Mouse (Mus musculus) CH12.LX (cell line): Measurements from ENCODE around the gene Gnat3.
"Not testable (repeated sequence)": the region's sequence is repeated elsewhere in the genome, so short reads cannot be mapped to it uniquely, and the experiment has no call there.

Experiments
- GABPA ChIP-seq: IDR thresholded peaks from 2 replicates; pipeline ENCODE4 v1.6.1; 2012; ENCODE audit warnings: low read depth, low read length, improper control_type of control experiment, inconsistent platforms; ENCODE audit not compliant: insufficient replicate concordance
- RCOR1 ChIP-seq: conservative IDR thresholded peaks from 2 replicates; pipeline ENCODE4 v1.6.1; 2012; ENCODE audit warnings: low read depth, mild to moderate bottlenecking, inconsistent platforms, low read length, improper control_type of control experiment

DNA sequence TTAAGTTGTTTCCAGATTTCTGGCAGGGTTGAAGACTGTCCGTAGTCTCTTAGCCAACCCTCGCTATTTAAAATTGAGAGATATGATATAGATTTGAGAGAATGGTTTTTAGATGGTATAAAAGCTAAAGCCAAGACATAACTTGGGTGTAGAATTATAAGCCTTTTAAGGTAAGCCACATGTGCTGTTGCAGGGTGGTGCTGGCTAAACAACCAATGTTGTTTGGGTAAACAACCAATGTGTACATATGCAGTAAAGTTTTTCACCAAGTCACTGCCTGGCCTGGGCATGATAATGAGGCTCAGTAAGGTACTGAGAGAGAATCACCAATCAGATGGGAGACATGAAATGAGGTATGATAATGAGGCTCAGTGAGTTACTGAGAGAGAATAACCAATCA, 30.8 kb upstream of the Gnat3 start:
- not testable (repeated sequence) for TF ChIP-seq RCOR1, GABPA
